ENCODE assay signal across 8 mouse cellular contexts in genomic region chr15:102377810-102378262, GRCm38 (mm10). TPM values are rescaled to one million over a fixed set of nuclear protein-coding genes. Genes with fewer than 3 reads are reported as not detected.
DNase-seq lines count a peak whose midpoint lies in the region; ATAC-seq lines count a peak whose summit lies in the region.

No protein-coding gene starts in this region.

- intact Hi-C loops in left cerebral cortex, postnatal 4 days (cut with DNase I) = loop anchor here (5.0 kb wide), 1 partner anchor 44 kb away; no protein-coding TSS in a partner anchor
- intact Hi-C loops in left cerebral cortex, postnatal 25 days (cut with DNase I) = loop anchor here (5.0 kb wide), 1 partner anchor 36 kb away; no protein-coding TSS in a partner anchor
- intact Hi-C loops in heart, postnatal 25 days (cut with DNase I) = loop anchor here (2.0 to 5.0 kb wide), 4 partner anchors 27 to 144 kb away; partner anchors contain the start of genes Aaas and Npff

- ATAC-seq in erythroid progenitor cell, adult 5-6 weeks (replicated peaks; ENCODE audit: low FRiP score, poor library complexity, severe bottlenecking) = 0 out of 2 replicates have a peak, but pooled peaks have one; percentile 16

- peak overlapping the region; percentile 92 for H3K4me3 ChIP-seq in megakaryocyte, embryonic 14.5 days (replicated peaks)

- peak; percentile 45 for DNase-seq in left cerebral cortex, postnatal 4 days
- no peak for DNase-seq in left cerebral cortex, postnatal 25 days (ENCODE audit: low spot score in 2 of 2)
- peak; percentile 68 for DNase-seq in heart, postnatal 25 days (ENCODE audit: low spot score)
- DNase-seq in kidney, postnatal 36 days = peak; percentile 82 to 87
- DNase-seq in thymus, postnatal 4 days = peak; percentile 40
- no peak for DNase-seq in spleen, postnatal 36 days (ENCODE audit: low spot score in 2 of 2)

- H3K9me3 ChIP-seq in megakaryocyte, embryonic 14.5 days = no peaks in the 10 kb centered on the region

- peaks cover 30% of the 10 kb centered on the region for H3K27me3 ChIP-seq in megakaryocyte, embryonic 14.5 days (replicated peaks)

- H3K36me3 ChIP-seq in megakaryocyte, embryonic 14.5 days (replicated peaks; ENCODE audit: low read length) = no peaks in the 10 kb centered on the region

- peaks cover 58% of the 10 kb centered on the region for H3K4me1 ChIP-seq in megakaryocyte, embryonic 14.5 days

RNA-seq across cellular contexts. Expression of gene Sp7, which starts 10.9 kb away (rescaled TPM):
- total RNA-seq in left cerebral cortex, postnatal 4 days (2021) = under 1 TPM; 0.24 to 0.56 TPM
- under 1 TPM; 0.41 to 0.66 TPM for total RNA-seq in left cerebral cortex, postnatal 25 days (2021)
- not detected in 2 replicates for total RNA-seq in erythroid progenitor cell, adult 5-6 weeks (2015; ENCODE audit: low replicate concordance)
- total RNA-seq in erythroid progenitor cell, adult 5-6 weeks (2017; ENCODE audit: low replicate concordance) = not detected in 2 replicates
- not detected for total RNA-seq in heart, postnatal 25 days (2021)
- 0.10 TPM in 1 of 2 replicates, not detected in the other for polyA plus RNA-seq in megakaryocyte, embryonic 14.5 days (2012; ENCODE audit: insufficient read depth, low replicate concordance)

RNA-seq across cellular contexts. Expression of gene Aaas, which starts 27.3 kb away (rescaled TPM):
- 10 to 100 TPM; 28.7 to 29.2 TPM for total RNA-seq in left cerebral cortex, postnatal 4 days (2021)
- total RNA-seq in left cerebral cortex, postnatal 25 days (2021) = 10 to 100 TPM; 14.0 to 16.6 TPM
- total RNA-seq in erythroid progenitor cell, adult 5-6 weeks (2015; ENCODE audit: low replicate concordance) = 41.9 and 51.5 TPM in 2 replicates
- total RNA-seq in erythroid progenitor cell, adult 5-6 weeks (2017; ENCODE audit: low replicate concordance) = 18.2 and 49.8 TPM in 2 replicates
- 10 to 100 TPM; 10.2 to 11.2 TPM for total RNA-seq in heart, postnatal 25 days (2021)
- polyA plus RNA-seq in megakaryocyte, embryonic 14.5 days (2012; ENCODE audit: insufficient read depth, low replicate concordance) = 51.2 and 84.3 TPM in 2 replicates

RNA-seq across cellular contexts. Expression of gene Sp1, which starts 28.1 kb away (rescaled TPM):
- 10 to 100 TPM; 30.5 to 35.0 TPM for total RNA-seq in left cerebral cortex, postnatal 4 days (2021)
- 10 to 100 TPM; 24.3 to 27.0 TPM for total RNA-seq in left cerebral cortex, postnatal 25 days (2021)
- 80.5 and 94.1 TPM in 2 replicates for total RNA-seq in erythroid progenitor cell, adult 5-6 weeks (2015; ENCODE audit: low replicate concordance)
- total RNA-seq in erythroid progenitor cell, adult 5-6 weeks (2017; ENCODE audit: low replicate concordance) = 70.4 and 79.1 TPM in 2 replicates
- total RNA-seq in heart, postnatal 25 days (2021) = 10 to 100 TPM; 42.7 to 44.4 TPM
- 3.9 and 15.5 TPM in 2 replicates for polyA plus RNA-seq in megakaryocyte, embryonic 14.5 days (2012; ENCODE audit: insufficient read depth, low replicate concordance)

RNA-seq across cellular contexts. Expression of gene Myg1, which starts 46.3 kb away (rescaled TPM):
- 10 to 100 TPM; 60.2 to 65.9 TPM for total RNA-seq in left cerebral cortex, postnatal 4 days (2021)
- total RNA-seq in left cerebral cortex, postnatal 25 days (2021) = 10 to 100 TPM; 54.8 to 57.2 TPM
- 27.8 and 39.0 TPM in 2 replicates for total RNA-seq in erythroid progenitor cell, adult 5-6 weeks (2015; ENCODE audit: low replicate concordance)
- total RNA-seq in erythroid progenitor cell, adult 5-6 weeks (2017; ENCODE audit: low replicate concordance) = 16.2 and 29.7 TPM in 2 replicates
- 10 to 100 TPM; 21.3 to 23.1 TPM for total RNA-seq in heart, postnatal 25 days (2021)
- 35.8 and 92.1 TPM in 2 replicates for polyA plus RNA-seq in megakaryocyte, embryonic 14.5 days (2012; ENCODE audit: insufficient read depth, low replicate concordance)

RNA-seq across cellular contexts. Expression of gene Pfdn5, which starts 51.9 kb away (rescaled TPM):
- total RNA-seq in left cerebral cortex, postnatal 4 days (2021) = 100 to 1,000 TPM; 390 to 395 TPM
- 100 to 1,000 TPM; 365 to 396 TPM for total RNA-seq in left cerebral cortex, postnatal 25 days (2021)
- 121 and 130 TPM in 2 replicates for total RNA-seq in erythroid progenitor cell, adult 5-6 weeks (2015; ENCODE audit: low replicate concordance)
- total RNA-seq in erythroid progenitor cell, adult 5-6 weeks (2017; ENCODE audit: low replicate concordance) = 68.3 and 116 TPM in 2 replicates
- 100 to 1,000 TPM; 284 to 288 TPM for total RNA-seq in heart, postnatal 25 days (2021)
- 5.9 and 58.8 TPM in 2 replicates for polyA plus RNA-seq in megakaryocyte, embryonic 14.5 days (2012; ENCODE audit: insufficient read depth, low replicate concordance)

Comparison
In these comparisons a context has a peak if more than half of its experiments do, and no peak if none do; other contexts are left out.
1. DNase-seq: peak in left cerebral cortex, postnatal 4 days (single experiment), heart, postnatal 25 days (single experiment), kidney, postnatal 36 days (2 of 2) and thymus, postnatal 4 days (single experiment); none in left cerebral cortex, postnatal 25 days (0 of 2) and spleen, postnatal 36 days (0 of 2).